Mouse (Mus musculus): ENCODE data around the gene Plcb4. TPM values are rescaled to one million over a fixed set of nuclear protein-coding genes. Genes with fewer than 3 reads are reported as not detected.

Gene Plcb4
- polyA plus RNA-seq, 1 experiment from 2014 or later = 12.4 TPM

DNA sequence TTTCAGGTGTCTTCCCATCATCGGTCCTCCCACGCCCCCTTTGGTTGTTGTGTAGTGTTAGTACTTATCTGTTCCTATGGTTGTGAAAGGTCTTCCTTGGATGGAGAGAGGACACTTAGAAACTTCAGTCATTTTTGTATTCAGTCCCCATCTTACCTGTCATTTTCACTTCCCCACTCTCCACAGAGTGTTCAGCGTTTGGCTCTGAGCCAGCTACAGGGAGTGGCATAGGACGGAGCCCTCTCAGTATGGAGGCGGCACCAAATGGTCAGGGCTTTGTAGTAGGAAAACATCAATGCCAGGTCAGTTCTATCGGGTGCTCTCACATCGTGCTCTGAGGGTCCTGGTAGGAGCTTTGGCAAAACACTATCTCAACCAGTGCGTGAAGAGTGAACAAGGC is 85.9 kb downstream of the Plcb4 start:
- H3K4me1 ChIP-seq (ENCODE audit: control insufficient read depth, insufficient read depth, low read length) = peaks cover 4% of the 10 kb centered on the region; the same call in 1 of the 2 replicates
- H3K9me3 ChIP-seq (ENCODE audit: control insufficient read depth, low read length) = no peaks in the 10 kb centered on the region
- H3K4me2 ChIP-seq (ENCODE audit: low read depth, severe bottlenecking) = no peak overlapping the region
- peaks cover 3% of the 10 kb centered on the region; the same call in 1 of the 2 replicates for H3K36me3 ChIP-seq (ENCODE audit: control insufficient read depth, insufficient read depth, low read length)
- ATAC-seq (ENCODE audit: insufficient number of reproducible peaks, low FRiP score, low TSS enrichment, low read depth) (no peak), DNase-seq (ENCODE audit: low spot score) (no peak)
- H3K4me3 ChIP-seq (ENCODE audit: low read depth, low read length) = no peak overlapping the region
- no peak overlapping the region for H3K9ac ChIP-seq (ENCODE audit: low read length)
- H3K27ac ChIP-seq (replicated peaks; ENCODE audit: low read depth, low read length) = no peak overlapping the region
- WGBS = 75% methylated on average over 8 of the region's 8 CpGs
- 0 out of 2 replicates have a peak, but pooled peaks cover 2% of the 10 kb centered on the region for H3K27me3 ChIP-seq (ENCODE audit: control insufficient read depth, insufficient read depth, low read length)

DNA sequence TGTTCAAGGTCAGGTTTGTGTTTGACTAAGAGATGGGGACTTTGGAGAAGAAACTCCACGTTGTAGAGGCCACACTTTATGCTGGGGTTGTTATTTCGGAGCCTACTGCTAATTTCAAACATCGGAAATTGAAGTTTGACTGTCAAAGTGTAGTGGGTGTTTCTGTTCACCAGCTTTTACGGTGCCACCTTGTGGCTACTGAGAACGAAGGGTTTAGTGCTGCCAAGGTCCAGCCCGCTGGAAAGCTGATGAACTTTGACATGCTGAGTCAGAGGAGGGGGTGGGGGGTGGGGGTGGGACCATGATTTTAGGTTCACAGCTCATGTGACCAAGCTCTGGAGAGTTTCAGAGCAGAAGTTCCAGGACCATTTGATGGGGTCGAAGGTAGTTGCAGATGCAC is 86.3 kb downstream of the Plcb4 start:
- H3K9ac ChIP-seq (ENCODE audit: low read length) = no peak overlapping the region
- no peak for ATAC-seq (ENCODE audit: insufficient number of reproducible peaks, low FRiP score, low TSS enrichment, low read depth)
- no peak overlapping the region for H3K4me3 ChIP-seq (ENCODE audit: low read depth, low read length)
- H3K27ac ChIP-seq (replicated peaks; ENCODE audit: low read depth, low read length) = no peak overlapping the region
- H3K27me3 ChIP-seq (ENCODE audit: control insufficient read depth, insufficient read depth, low read length) = 0 out of 2 replicates have a peak, but pooled peaks cover 2% of the 10 kb centered on the region
- H3K4me1 ChIP-seq (ENCODE audit: control insufficient read depth, insufficient read depth, low read length) = peaks cover 4% of the 10 kb centered on the region; the same call in 1 of the 2 replicates
- H3K36me3 ChIP-seq (ENCODE audit: control insufficient read depth, insufficient read depth, low read length) = peaks cover 3% of the 10 kb centered on the region; the same call in 1 of the 2 replicates
- no peak for DNase-seq (ENCODE audit: low spot score)
- no peak overlapping the region for H3K4me2 ChIP-seq (ENCODE audit: low read depth, severe bottlenecking)
- WGBS = 54% methylated on average over 7 of the region's 7 CpGs
- no peaks in the 10 kb centered on the region for H3K9me3 ChIP-seq (ENCODE audit: control insufficient read depth, low read length)

DNA sequence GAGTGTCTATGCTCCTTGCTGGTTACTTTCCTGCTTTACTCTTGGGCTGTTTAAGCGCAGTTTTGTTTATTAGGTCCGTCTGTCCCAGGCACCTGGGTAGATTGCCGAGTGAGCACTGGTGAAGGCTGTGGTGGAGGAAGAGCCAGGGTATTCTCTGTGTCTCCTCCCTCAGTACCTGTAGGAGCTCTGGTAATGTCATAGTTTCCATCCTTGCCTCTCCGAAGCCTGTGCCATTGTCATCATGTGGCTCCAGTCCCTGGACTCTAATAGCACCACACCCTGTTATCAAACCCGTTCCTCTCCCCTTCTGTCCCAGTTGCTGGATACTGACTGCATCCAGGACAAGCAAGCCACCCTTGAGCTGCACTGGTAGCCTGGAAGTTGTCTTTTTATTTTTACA is 89.6 kb downstream of the Plcb4 start:
- no peak overlapping the region for H3K27ac ChIP-seq (replicated peaks; ENCODE audit: low read depth, low read length)
- H3K4me3 ChIP-seq (ENCODE audit: low read depth, low read length) = no peak overlapping the region
- H3K4me2 ChIP-seq (ENCODE audit: low read depth, severe bottlenecking) = no peak overlapping the region
- no peak for ATAC-seq (ENCODE audit: insufficient number of reproducible peaks, low FRiP score, low TSS enrichment, low read depth)
- peaks cover 4% of the 10 kb centered on the region; the same call in 1 of the 2 replicates for H3K4me1 ChIP-seq (ENCODE audit: control insufficient read depth, insufficient read depth, low read length)
- H3K36me3 ChIP-seq (ENCODE audit: control insufficient read depth, insufficient read depth, low read length) = peaks cover 3% of the 10 kb centered on the region; the same call in 1 of the 2 replicates
- DNase-seq (ENCODE audit: low spot score) = no peak
- no peaks in the 10 kb centered on the region for H3K9me3 ChIP-seq (ENCODE audit: control insufficient read depth, low read length)
- no peak overlapping the region for H3K9ac ChIP-seq (ENCODE audit: low read length)
- 0 out of 2 replicates have a peak, but pooled peaks cover 2% of the 10 kb centered on the region for H3K27me3 ChIP-seq (ENCODE audit: control insufficient read depth, insufficient read depth, low read length)
- WGBS = 66% methylated on average over 5 of the region's 5 CpGs

DNA sequence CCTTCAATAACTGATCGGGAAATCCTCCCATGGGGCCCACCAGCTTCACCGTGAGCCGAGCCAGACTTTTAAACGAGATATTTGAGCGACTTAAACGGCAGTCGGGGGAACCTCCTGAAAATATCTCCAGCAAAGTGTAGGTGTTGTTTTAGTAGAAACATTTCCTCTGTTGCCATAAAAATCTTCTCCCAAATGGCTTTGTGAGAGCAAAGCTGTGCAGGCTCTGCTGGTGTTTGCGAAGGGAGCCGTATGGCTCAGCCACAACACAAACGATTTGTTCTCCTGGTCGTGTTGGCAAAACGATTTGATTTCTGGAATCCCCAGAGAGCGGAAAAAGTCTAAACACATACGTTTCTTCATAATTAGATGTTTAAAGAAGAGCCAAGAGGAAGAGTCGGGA is 90.8 kb downstream of the Plcb4 start:
- DNase-seq (ENCODE audit: low spot score) (no peak), ATAC-seq (ENCODE audit: insufficient number of reproducible peaks, low FRiP score, low TSS enrichment, low read depth) (no peak)
- H3K27me3 ChIP-seq (ENCODE audit: control insufficient read depth, insufficient read depth, low read length) = 0 out of 2 replicates have a peak, but pooled peaks cover 2% of the 10 kb centered on the region
- H3K27ac ChIP-seq (replicated peaks; ENCODE audit: low read depth, low read length) = no peak overlapping the region
- no peak overlapping the region for H3K9ac ChIP-seq (ENCODE audit: low read length)
- H3K9me3 ChIP-seq (ENCODE audit: control insufficient read depth, low read length) = no peaks in the 10 kb centered on the region
- H3K36me3 ChIP-seq (ENCODE audit: control insufficient read depth, insufficient read depth, low read length) = peaks cover 2% of the 10 kb centered on the region; the same call in 1 of the 2 replicates
- WGBS = 55% methylated on average over 15 of the region's 15 CpGs
- H3K4me3 ChIP-seq (ENCODE audit: low read depth, low read length) = no peak overlapping the region
- no peak overlapping the region for H3K4me2 ChIP-seq (ENCODE audit: low read depth, severe bottlenecking)
- H3K4me1 ChIP-seq (ENCODE audit: control insufficient read depth, insufficient read depth, low read length) = peaks cover 4% of the 10 kb centered on the region; the same call in 1 of the 2 replicates

DNA sequence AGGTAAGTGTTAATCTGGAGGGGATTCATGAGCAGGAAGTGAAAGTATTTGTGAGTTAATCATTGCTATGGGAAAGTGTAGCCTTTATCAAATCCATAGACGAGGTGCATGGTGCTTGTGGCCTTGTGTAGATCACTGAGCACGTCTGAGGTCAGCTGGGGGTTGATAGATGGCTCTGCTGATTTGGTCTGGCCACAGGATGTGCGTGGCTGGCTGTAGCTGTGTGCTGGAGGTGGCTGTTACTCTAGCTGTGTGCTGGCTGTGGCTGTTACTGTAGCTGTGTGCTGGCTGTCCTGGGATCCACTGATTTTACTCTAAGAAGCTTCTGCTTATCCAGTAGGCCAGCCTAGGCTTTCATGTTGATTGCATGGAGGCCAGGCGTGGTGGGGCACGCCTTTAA is 91.9 kb downstream of the Plcb4 start:
- ATAC-seq (ENCODE audit: insufficient number of reproducible peaks, low FRiP score, low TSS enrichment, low read depth) = no peak
- Histone ChIP-seq H3K4me2 (ENCODE audit: low read depth, severe bottlenecking) (no peak overlapping the region), H3K36me3 (ENCODE audit: control insufficient read depth, insufficient read depth, low read length) (no peaks in the 10 kb centered on the region), H3K27ac (replicated peaks; ENCODE audit: low read depth, low read length) (no peak overlapping the region), H3K9me3 (ENCODE audit: control insufficient read depth, low read length) (no peaks in the 10 kb centered on the region), H3K4me3 (ENCODE audit: low read depth, low read length) (no peak overlapping the region), H3K9ac (ENCODE audit: low read length) (no peak overlapping the region), H3K4me1 (ENCODE audit: control insufficient read depth, insufficient read depth, low read length) (peaks cover 4% of the 10 kb centered on the region; the same call in 1 of the 2 replicates), H3K27me3 (ENCODE audit: control insufficient read depth, insufficient read depth, low read length) (0 out of 2 replicates have a peak, but pooled peaks cover 2% of the 10 kb centered on the region)
- WGBS = 60% methylated on average over 5 of the region's 5 CpGs
- DNase-seq (ENCODE audit: low spot score) = no peak

DNA sequence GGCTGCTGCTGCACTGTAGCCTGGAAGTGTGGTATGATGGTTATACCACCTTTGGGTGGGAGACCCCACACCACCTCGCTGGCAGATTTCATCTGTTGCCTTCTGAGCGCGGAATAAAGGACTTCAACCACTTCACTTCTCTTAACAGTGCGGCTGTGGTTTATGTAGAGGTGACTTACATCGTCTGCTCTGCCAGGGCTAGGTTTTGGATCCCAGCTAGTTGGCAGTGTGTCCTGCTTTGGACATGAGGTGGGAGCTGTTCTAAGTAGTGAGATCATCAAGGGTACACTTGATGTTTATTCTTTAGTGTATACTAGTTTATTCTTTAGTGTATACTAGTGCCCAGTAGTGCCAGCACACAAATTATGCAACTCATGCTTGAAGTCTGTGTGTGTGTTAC is 97.0 kb downstream of the Plcb4 start:
- DNase-seq (ENCODE audit: low spot score) = no peak
- H3K27ac ChIP-seq (replicated peaks; ENCODE audit: low read depth, low read length) = no peak overlapping the region
- no peaks in the 10 kb centered on the region for H3K27me3 ChIP-seq (ENCODE audit: control insufficient read depth, insufficient read depth, low read length)
- no peaks in the 10 kb centered on the region for H3K4me1 ChIP-seq (ENCODE audit: control insufficient read depth, insufficient read depth, low read length)
- no peak overlapping the region for H3K9ac ChIP-seq (ENCODE audit: low read length)
- WGBS = 92% methylated on average over 5 of the region's 5 CpGs
- H3K36me3 ChIP-seq (ENCODE audit: control insufficient read depth, insufficient read depth, low read length) = no peaks in the 10 kb centered on the region
- H3K4me2 ChIP-seq (ENCODE audit: low read depth, severe bottlenecking) = no peak overlapping the region
- no peak for ATAC-seq (ENCODE audit: insufficient number of reproducible peaks, low FRiP score, low TSS enrichment, low read depth)
- no peaks in the 10 kb centered on the region for H3K9me3 ChIP-seq (ENCODE audit: control insufficient read depth, low read length)
- H3K4me3 ChIP-seq (ENCODE audit: low read depth, low read length) = no peak overlapping the region

DNA sequence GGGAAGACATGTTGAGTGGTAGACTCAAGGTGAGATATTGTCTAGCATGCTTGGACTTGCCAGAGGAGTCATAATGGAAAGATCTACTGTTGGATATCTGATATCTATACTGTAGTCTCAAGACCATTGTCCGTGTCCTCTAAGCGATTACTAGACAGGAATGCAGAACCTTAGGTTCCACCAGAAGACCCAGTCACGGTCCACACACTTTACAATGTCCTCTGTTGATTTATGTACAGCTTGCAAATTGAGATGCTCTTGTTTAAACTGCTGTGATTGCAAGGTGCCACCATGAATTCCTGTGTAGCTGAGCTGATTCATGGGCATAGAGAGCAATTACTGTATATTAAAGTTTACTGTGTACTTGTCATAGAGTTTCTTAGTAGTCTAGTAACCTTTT is 98.7 kb downstream of the Plcb4 start:
- DNase-seq (ENCODE audit: low spot score) (no peak), ATAC-seq (ENCODE audit: insufficient number of reproducible peaks, low FRiP score, low TSS enrichment, low read depth) (no peak)
- H3K9me3 ChIP-seq (ENCODE audit: control insufficient read depth, low read length) = no peaks in the 10 kb centered on the region
- no peak overlapping the region for H3K27ac ChIP-seq (replicated peaks; ENCODE audit: low read depth, low read length)
- no peak overlapping the region for H3K4me2 ChIP-seq (ENCODE audit: low read depth, severe bottlenecking)
- no peak overlapping the region for H3K4me3 ChIP-seq (ENCODE audit: low read depth, low read length)
- 90% methylated on average over 3 of the region's 3 CpGs for WGBS
- no peaks in the 10 kb centered on the region for H3K36me3 ChIP-seq (ENCODE audit: control insufficient read depth, insufficient read depth, low read length)
- H3K27me3 ChIP-seq (ENCODE audit: control insufficient read depth, insufficient read depth, low read length) = no peaks in the 10 kb centered on the region
- no peak overlapping the region for H3K9ac ChIP-seq (ENCODE audit: low read length)
- no peaks in the 10 kb centered on the region for H3K4me1 ChIP-seq (ENCODE audit: control insufficient read depth, insufficient read depth, low read length)

DNA sequence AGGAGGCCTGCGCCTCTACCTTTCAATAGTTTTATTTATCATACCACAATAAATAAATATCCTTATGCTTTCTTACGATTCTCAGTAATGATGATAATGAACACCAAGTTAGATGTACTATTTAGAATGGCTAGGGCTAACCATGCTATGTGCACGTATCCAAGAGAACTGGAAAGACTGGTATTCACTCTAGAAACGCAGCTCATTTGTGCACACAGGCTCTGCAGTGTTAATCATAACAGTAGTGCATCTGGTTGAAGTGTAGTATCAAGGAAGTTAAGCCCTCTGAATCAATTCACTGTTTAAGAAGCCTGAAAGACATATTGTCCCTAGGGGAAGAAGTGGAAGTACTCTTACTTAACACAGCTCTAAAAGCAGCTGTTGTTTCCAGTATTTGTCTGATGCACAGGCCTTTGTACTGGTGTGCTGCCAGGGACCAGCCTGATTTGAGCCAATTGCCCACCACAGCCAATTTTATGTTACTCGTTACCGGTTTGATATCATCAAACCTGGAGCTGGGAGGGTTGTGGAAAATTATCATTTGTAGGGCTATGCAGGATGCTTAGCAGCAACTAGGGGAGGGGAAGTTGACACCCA is 100.8 kb downstream of the Plcb4 start:
- Histone ChIP-seq H3K4me3 (ENCODE audit: low read depth, low read length) (no peak overlapping the region), H3K9me3 (ENCODE audit: control insufficient read depth, low read length) (no peaks in the 10 kb centered on the region), H3K9ac (ENCODE audit: low read length) (no peak overlapping the region), H3K27ac (replicated peaks; ENCODE audit: low read depth, low read length) (no peak overlapping the region), H3K4me1 (ENCODE audit: control insufficient read depth, insufficient read depth, low read length) (no peaks in the 10 kb centered on the region), H3K36me3 (ENCODE audit: control insufficient read depth, insufficient read depth, low read length) (no peaks in the 10 kb centered on the region), H3K27me3 (ENCODE audit: control insufficient read depth, insufficient read depth, low read length) (no peaks in the 10 kb centered on the region), H3K4me2 (ENCODE audit: low read depth, severe bottlenecking) (no peak overlapping the region)
- DNase-seq (ENCODE audit: low spot score) = no peak
- no peak for ATAC-seq (ENCODE audit: insufficient number of reproducible peaks, low FRiP score, low TSS enrichment, low read depth)
- WGBS = 86% methylated on average over 6 of the region's 6 CpGs
